Mouse (Mus musculus) induced T-regulatory cell, adult 2 months (primary cell): ENCODE measurements around the gene Tbc1d14.

Experiments used
- DNase-seq: peaks from one replicate; pipeline ENCODE4 v3.0.0-alpha.2; 2012; ENCODE audit warnings: low read depth

Gene Tbc1d14

GRCm38 (mm10) chr5:36505643-36506042, 87.4 kb downstream of the Tbc1d14 start:
- no peak for DNase-seq

GRCm38 (mm10) chr5:36505235-36505634, 87.8 kb downstream of the Tbc1d14 start:
- DNase-seq = no peak

- no peak for DNase-seq
Measured at GRCm38 (mm10) chr5:36494709-36495108, 98.4 kb downstream of the Tbc1d14 start.

- DNase-seq = no peak
Measured at GRCm38 (mm10) chr5:36493919-36494318, 99.2 kb downstream of the Tbc1d14 start.

- DNase-seq = peak; percentile 41
Measured at GRCm38 (mm10) chr5:36489225-36489624, 103.9 kb downstream of the Tbc1d14 start.

- peak; percentile 46 for DNase-seq
Measured at GRCm38 (mm10) chr5:36485306-36485705, 107.8 kb downstream of the Tbc1d14 start.

- DNase-seq = peak; percentile 99
Measured at GRCm38 (mm10) chr5:36484171-36484990, 108.7 kb downstream of the Tbc1d14 start, which contains the start of the genes Tada2b and Ccdc96. Gene Tada2b, minus strand, starts transcription at chr5:36484285. Gene Ccdc96, plus strand, starts transcription at chr5:36484588.

GRCm38 (mm10) chr5:36483203-36484101, 109.6 kb downstream of the Tbc1d14 start:
- DNase-seq = peak; percentile 34

GRCm38 (mm10) chr5:36481114-36481513, 112.0 kb downstream of the Tbc1d14 start:
- DNase-seq = peak; percentile 31

- DNase-seq = no peak
Measured at GRCm38 (mm10) chr5:36480398-36480797, 112.7 kb downstream of the Tbc1d14 start.

GRCm38 (mm10) chr5:36479735-36480134, 113.3 kb downstream of the Tbc1d14 start:
- no peak for DNase-seq

- no peak for DNase-seq
Measured at GRCm38 (mm10) chr5:36478540-36479420, 114.3 kb downstream of the Tbc1d14 start.

- DNase-seq = no peak
Measured at GRCm38 (mm10) chr5:36477486-36477885, 115.6 kb downstream of the Tbc1d14 start.

GRCm38 (mm10) chr5:36474283-36474682, 118.8 kb downstream of the Tbc1d14 start:
- DNase-seq = peak; percentile 88

- DNase-seq = no peak
Measured at GRCm38 (mm10) chr5:36472876-36473655, 120.0 kb downstream of the Tbc1d14 start.

GRCm38 (mm10) chr5:36471206-36471605, 121.9 kb downstream of the Tbc1d14 start:
- DNase-seq = no peak

GRCm38 (mm10) chr5:36465889-36466288, 127.2 kb downstream of the Tbc1d14 start:
- peak; percentile 41 for DNase-seq

GRCm38 (mm10) chr5:36464709-36465661, 128.1 kb downstream of the Tbc1d14 start, which contains the start of gene Grpel1:
Gene Grpel1, plus strand, starts transcription at chr5:36464998.
- DNase-seq = peak; percentile 100

- DNase-seq = no peak
Measured at GRCm38 (mm10) chr5:36463391-36463790, 129.7 kb downstream of the Tbc1d14 start.

GRCm38 (mm10) chr5:36462810-36463209, 130.3 kb downstream of the Tbc1d14 start:
- DNase-seq = peak; percentile 88
